Mouse (Mus musculus) lung, postnatal 0 days (tissue): Measurements from ENCODE around the gene Cmc2. TPM values are rescaled to one million over a fixed set of nuclear protein-coding genes. Genes with fewer than 3 reads are reported as not detected.

ENCODE experiments used
- ATAC-seq: fragments of 200-750 bp; cut with Nextera tagmentation; 2 replicates; pipeline ENCODE4 v1.8.0; 2017; ENCODE audit warnings: moderate library complexity
- DNase-seq: peaks from one replicate; pipeline ENCODE4 v3.0.0-alpha.2; 2016; ENCODE audit warnings: low spot score
- H3K27ac ChIP-seq: fragments of 300-500 bp; sonication (generic); 2 replicates; pipeline ENCODE4 v1.5.1; 2014; ENCODE audit warnings: antibody characterized with exemption, mild to moderate bottlenecking, low read length, mixed read lengths
- H3K27me3 ChIP-seq: fragments of 300-500 bp; sonication (generic); replicated peaks from 2 replicates; pipeline ENCODE4 v1.6.1; 2014; ENCODE audit warnings: low read length, mixed read lengths; ENCODE audit not compliant: insufficient read depth
- H3K36me3 ChIP-seq: fragments of 300-500 bp; sonication (generic); 2 replicates; pipeline ENCODE4 v1.6.1; 2014; ENCODE audit warnings: low read length, mixed read lengths; ENCODE audit not compliant: insufficient read depth
- H3K4me1 ChIP-seq: fragments of 300-500 bp; sonication (generic); 2 replicates; pipeline ENCODE4 v1.6.1; 2014; ENCODE audit warnings: antibody characterized with exemption, low read depth, low read length, mixed read lengths; ENCODE audit not compliant: insufficient read depth
- H3K4me2 ChIP-seq: fragments of 300-500 bp; sonication (generic); replicated peaks from 2 replicates; pipeline ENCODE4 v1.6.1; 2014; ENCODE audit warnings: low read depth, mild to moderate bottlenecking, low read length, moderate library complexity, mixed read lengths
- H3K4me3 ChIP-seq: fragments of 300-500 bp; sonication (generic); 2 replicates; pipeline ENCODE4 v1.5.1; 2014; ENCODE audit warnings: low read depth, low read length
- H3K9ac ChIP-seq: fragments of 300-500 bp; sonication (generic); replicated peaks from 2 replicates; pipeline ENCODE4 v1.6.1; 2014; ENCODE audit warnings: low read depth, mild to moderate bottlenecking
- H3K9me3 ChIP-seq: fragments of 300-500 bp; sonication (generic); 2 replicates; pipeline ENCODE4 v1.6.1; 2016; ENCODE audit warnings: low read length, mixed read lengths
- CTCF ChIP-seq: IDR thresholded peaks from 2 replicates; pipeline ENCODE4 v1.5.1; 2016; ENCODE audit warnings: antibody characterized with exemption, mild to moderate bottlenecking
- EP300 ChIP-seq: IDR thresholded peaks from 2 replicates; pipeline ENCODE4 v1.6.1; 2016; ENCODE audit warnings: antibody characterized with exemption, mild to moderate bottlenecking, control low read depth
- WGBS: fragments of 180-500 bp; shearing (Covaris S2); extraction: QIAGEN DNeasy Blood & Tissue Kit; methylation state at CpG from one replicate; pipeline ENCODE4 v1.1.7; 2014; 5-methylcytosine and 5-hydroxymethylcytosine counted together
- polyA plus RNA-seq: library from polyadenylated mRNA; unstranded; fragments of >200 nt; fragmentation: Nextera tagmentation; extraction: Ambion mirVana; gene quantifications from 2 replicates; pipeline ENCODE4 v1.2.1, GENCODE M21; 2015

Cmc2 gene
- polyA plus RNA-seq, 1 experiment from 2014 or later: 28.6 TPM

- WGBS: 61% methylated on average over 13 of the region's 13 CpGs
- H3K9me3 ChIP-seq: no peaks in the 10 kb centered on the region
- 0 out of 2 replicates have a peak overlapping the region, but pooled peaks have one; percentile 11 for H3K4me2 ChIP-seq
- no peak overlapping the region for H3K4me3 ChIP-seq
- DNase-seq: peak; percentile 22
- H3K27ac ChIP-seq: no peak overlapping the region
- H3K9ac ChIP-seq: no peak overlapping the region
- H3K4me1 ChIP-seq: no peaks in the 10 kb centered on the region
- peak; percentile 76 for TF ChIP-seq CTCF
- TF ChIP-seq EP300: no peak
- H3K36me3 ChIP-seq: no peaks in the 10 kb centered on the region
- no peaks in the 10 kb centered on the region; the same call in 1 of the 2 replicates for H3K27me3 ChIP-seq
- ATAC-seq: no peak
These were observed 54.9 kb downstream of the Cmc2 start for GRCm38 (mm10) chr8:116866118-116866903.

- H3K4me1 ChIP-seq: no peaks in the 10 kb centered on the region
- no peaks in the 10 kb centered on the region for H3K9me3 ChIP-seq
- H3K4me3 ChIP-seq: no peak overlapping the region
- no peaks in the 10 kb centered on the region; the same call in 1 of the 2 replicates for H3K27me3 ChIP-seq
- DNase-seq: no peak
- no peak for ATAC-seq
- H3K4me2 ChIP-seq: no peak overlapping the region
- no peak overlapping the region for H3K27ac ChIP-seq
- H3K9ac ChIP-seq: no peak overlapping the region
- H3K36me3 ChIP-seq: no peaks in the 10 kb centered on the region
- 94% methylated on average over 3 of the region's 3 CpGs for WGBS
- TF ChIP-seq EP300 (no peak), CTCF (no peak)
These were observed 56.7 kb downstream of the Cmc2 start for GRCm38 (mm10) chr8:116864514-116864913.

GRCm38 (mm10) chr8:116864022-116864387 is 57.2 kb downstream of the Cmc2 start:
- Histone ChIP-seq H3K36me3 (no peaks in the 10 kb centered on the region), H3K9ac (no peak overlapping the region), H3K27me3 (no peaks in the 10 kb centered on the region; the same call in 1 of the 2 replicates), H3K27ac (no peak overlapping the region), H3K4me1 (no peaks in the 10 kb centered on the region), H3K4me2 (no peak overlapping the region), H3K9me3 (no peaks in the 10 kb centered on the region), H3K4me3 (no peak overlapping the region)
- no peak for DNase-seq
- no peak for ATAC-seq
- TF ChIP-seq CTCF: no peak
- no peak for TF ChIP-seq EP300
- 47% methylated on average over 9 of the region's 9 CpGs for WGBS

- ATAC-seq (peak; percentile 32; the same call in 1 of the 2 replicates), DNase-seq (peak; percentile 36)
- Histone ChIP-seq H3K9ac (no peak overlapping the region), H3K36me3 (no peaks in the 10 kb centered on the region), H3K9me3 (no peaks in the 10 kb centered on the region), H3K4me2 (peak overlapping the region; percentile 52), H3K27ac (no peak overlapping the region), H3K27me3 (no peaks in the 10 kb centered on the region; the same call in 1 of the 2 replicates), H3K4me1 (no peaks in the 10 kb centered on the region), H3K4me3 (0 out of 2 replicates have a peak overlapping the region, but pooled peaks have one; percentile 14)
- no peak for TF ChIP-seq EP300
- WGBS: 4% methylated on average over 29 of the region's 30 CpGs
These were observed 57.8 kb downstream of the Cmc2 start for GRCm38 (mm10) chr8:116863357-116864021.

- TF ChIP-seq EP300: no peak
- TF ChIP-seq CTCF: no peak
- DNase-seq (no peak), ATAC-seq (no peak)
- Histone ChIP-seq H3K4me1 (no peaks in the 10 kb centered on the region), H3K27ac (no peak overlapping the region), H3K36me3 (no peaks in the 10 kb centered on the region), H3K4me3 (no peak overlapping the region), H3K9me3 (no peaks in the 10 kb centered on the region), H3K4me2 (no peak overlapping the region), H3K27me3 (no peaks in the 10 kb centered on the region; the same call in 1 of the 2 replicates), H3K9ac (no peak overlapping the region)
- 84% methylated on average over 4 of the region's 4 CpGs for WGBS
These were observed 59.1 kb downstream of the Cmc2 start for GRCm38 (mm10) chr8:116862191-116862590.

- H3K27ac ChIP-seq: no peak overlapping the region
- no peaks in the 10 kb centered on the region for H3K27me3 ChIP-seq
- no peak for ATAC-seq
- DNase-seq: no peak
- H3K4me2 ChIP-seq: no peak overlapping the region
- no peak overlapping the region for H3K4me3 ChIP-seq
- 83% methylated on average over 11 of the region's 11 CpGs for WGBS
- H3K9me3 ChIP-seq: no peaks in the 10 kb centered on the region
- no peaks in the 10 kb centered on the region for H3K36me3 ChIP-seq
- TF ChIP-seq CTCF (no peak), EP300 (no peak)
- no peak overlapping the region for H3K9ac ChIP-seq
- H3K4me1 ChIP-seq: no peaks in the 10 kb centered on the region
These were observed 69.2 kb downstream of the Cmc2 start for GRCm38 (mm10) chr8:116852042-116852441.
